Mouse (Mus musculus) retina, postnatal 1 day (tissue): ENCODE measurements at regions not wholly inside any gene's neighbourhood (a gene's known extent, or its start where the extent isn't known, plus 50 kb on each side); places are given as distances from the start of the nearest gene placed in this dataset.

Experiments used
- DNase-seq: peaks from one replicate; pipeline ENCODE4 v3.0.0-alpha.2; 2012

DNA sequence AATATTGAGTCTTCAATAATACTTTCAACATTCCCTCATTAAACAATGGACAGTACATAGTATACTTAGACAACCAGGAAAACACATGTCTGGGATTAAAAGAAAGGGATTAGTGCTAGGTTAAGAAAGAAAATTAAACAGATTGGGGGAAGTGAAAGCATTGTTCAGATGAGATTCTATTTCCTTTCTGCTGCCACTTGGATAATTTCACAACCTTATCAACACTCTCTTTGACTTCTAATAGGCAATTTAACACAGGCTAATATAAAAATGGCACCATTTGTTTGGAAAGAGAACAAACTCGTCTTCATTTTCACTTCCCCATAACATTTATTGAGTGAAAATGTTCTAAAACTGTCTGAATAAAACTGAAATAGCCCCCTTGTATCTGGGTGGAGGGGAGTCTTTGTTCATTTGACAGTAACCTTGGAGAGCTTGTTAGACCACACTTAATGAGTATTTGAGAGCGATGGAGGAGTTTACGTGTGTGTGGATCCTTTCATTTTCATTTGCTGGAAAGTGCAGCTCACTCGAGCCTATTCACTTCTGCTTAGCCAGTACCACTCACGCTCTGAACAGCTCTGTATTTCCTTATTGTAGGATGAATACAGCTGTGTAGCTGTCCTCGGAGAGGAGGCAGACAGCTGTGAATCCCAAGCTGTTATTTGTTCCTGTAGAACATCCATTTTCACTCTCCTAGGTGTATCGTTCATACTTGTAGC is 366.7 kb downstream of the Kctd12 start:
- no peak for DNase-seq

- DNase-seq = no peak
These were observed 376.4 kb downstream of the Kctd12 start for GRCm38 (mm10) chr14:102606055-102606454.

GRCm38 (mm10) chr14:102594850-102595249 is 387.6 kb downstream of the Kctd12 start:
- DNase-seq = no peak

DNA sequence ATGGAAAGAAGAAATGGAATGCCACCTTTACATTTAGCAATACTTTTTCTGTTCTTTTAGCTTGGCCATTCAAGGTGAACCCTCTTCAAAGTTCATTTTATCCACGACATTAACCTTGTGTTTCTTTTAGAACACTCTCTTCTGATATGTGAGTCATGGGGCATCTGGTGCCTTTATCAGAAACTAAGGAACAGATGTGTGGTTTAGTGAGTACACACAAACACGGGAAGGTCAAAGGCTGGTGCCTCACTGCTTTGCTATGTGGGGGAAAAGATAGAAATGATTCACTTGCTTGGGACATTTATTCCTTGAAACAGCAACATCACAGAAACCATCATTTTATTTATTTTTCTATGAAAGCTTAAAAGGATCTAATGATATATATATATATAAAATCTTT is 428.7 kb downstream of the Kctd12 start:
- DNase-seq = no peak

DNA sequence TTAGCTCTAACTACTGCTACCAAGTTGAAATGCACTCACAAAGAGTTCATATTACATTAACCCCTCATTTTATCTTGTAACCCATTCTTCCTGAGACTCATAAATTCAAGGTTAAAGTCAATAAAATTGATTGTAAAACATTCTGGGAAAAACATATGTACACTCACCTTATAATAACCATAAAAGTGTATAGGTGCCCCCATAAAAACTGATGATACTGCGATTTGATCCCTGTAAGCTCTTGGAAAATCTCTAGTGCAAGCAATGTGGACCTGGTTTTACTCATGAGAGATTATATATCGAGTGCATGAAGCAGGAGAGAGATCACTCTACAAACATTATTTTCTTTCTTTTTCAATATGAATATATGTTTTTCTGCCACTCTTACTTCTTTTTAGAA is 429.8 kb downstream of the Kctd12 start:
- DNase-seq = no peak

GRCm38 (mm10) chr14:102524894-102525577 is 457.4 kb downstream of the Kctd12 start:
- DNase-seq = peak; percentile 52

DNA sequence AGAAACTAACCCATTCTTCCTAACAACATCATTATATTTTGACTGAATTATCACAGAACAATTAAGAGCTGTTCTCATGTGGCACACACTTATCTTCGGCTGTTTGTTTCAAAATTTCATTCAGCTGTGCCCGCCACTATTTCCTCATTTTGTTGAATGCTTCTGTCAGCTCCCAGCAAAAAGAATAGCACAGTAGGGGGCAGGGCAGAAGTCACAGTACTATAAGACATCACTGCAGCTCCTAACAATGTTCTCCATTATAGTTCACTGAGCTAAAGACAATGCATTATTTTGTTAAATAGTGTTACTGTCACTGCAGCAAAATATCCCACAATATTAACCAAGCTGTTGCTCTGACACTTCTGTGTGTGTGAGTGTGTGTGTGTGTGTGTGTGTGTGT is 465.7 kb downstream of the Kctd12 start:
- DNase-seq = peak; percentile 74

DNA sequence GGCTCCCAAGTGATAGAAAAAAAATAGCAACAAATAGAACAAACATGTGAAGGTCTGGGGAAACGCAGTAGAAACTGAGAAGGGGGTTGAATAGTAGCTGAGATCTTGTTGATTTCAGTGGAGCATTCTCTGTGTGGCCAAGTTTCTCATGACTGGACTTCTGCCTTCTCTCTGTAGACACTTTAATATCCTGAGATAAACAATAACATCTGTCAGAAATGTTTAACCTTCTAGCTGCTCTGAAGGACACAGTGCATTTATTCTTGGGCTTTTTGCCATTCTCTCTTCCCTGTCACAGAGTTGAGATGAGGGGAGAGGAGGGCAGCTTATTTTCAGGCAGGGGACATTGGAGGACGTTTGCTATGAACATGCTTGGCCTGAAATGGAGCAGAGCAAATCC is 467.9 kb downstream of the Kctd12 start:
- no peak for DNase-seq

- no peak for DNase-seq
These were observed 469.8 kb downstream of the Kctd12 start for GRCm38 (mm10) chr14:102512651-102513050.

GRCm38 (mm10) chr14:102511691-102512383 is 470.6 kb downstream of the Kctd12 start:
- no peak for DNase-seq

GRCm38 (mm10) chr14:102510387-102510786 is 472.1 kb downstream of the Kctd12 start:
- DNase-seq = peak; percentile 43

- DNase-seq = no peak
These were observed 476.6 kb downstream of the Kctd12 start for GRCm38 (mm10) chr14:102505696-102506321.

DNA sequence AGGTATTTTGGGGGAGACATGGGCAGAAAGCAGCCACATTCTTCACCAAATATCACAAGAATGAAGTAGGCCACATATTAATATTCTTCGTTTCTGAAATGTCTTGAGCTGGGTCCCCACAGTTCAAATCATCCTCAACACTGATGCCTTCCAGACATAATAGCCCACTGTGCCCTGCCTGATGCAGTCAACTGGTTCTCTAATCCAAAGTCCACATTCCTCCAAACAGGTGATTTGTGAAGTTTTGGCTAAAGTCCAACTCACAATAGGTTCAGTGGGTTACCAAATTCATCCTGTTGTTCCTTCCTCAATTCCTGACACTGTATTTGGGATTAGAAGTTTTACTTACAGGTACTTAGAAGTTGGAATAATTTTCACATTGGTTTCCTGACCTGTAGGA is 485.3 kb downstream of the Kctd12 start:
- no peak for DNase-seq

- no peak for DNase-seq
These were observed 490.1 kb downstream of the Kctd12 start for GRCm38 (mm10) chr14:102492376-102492775.

DNA sequence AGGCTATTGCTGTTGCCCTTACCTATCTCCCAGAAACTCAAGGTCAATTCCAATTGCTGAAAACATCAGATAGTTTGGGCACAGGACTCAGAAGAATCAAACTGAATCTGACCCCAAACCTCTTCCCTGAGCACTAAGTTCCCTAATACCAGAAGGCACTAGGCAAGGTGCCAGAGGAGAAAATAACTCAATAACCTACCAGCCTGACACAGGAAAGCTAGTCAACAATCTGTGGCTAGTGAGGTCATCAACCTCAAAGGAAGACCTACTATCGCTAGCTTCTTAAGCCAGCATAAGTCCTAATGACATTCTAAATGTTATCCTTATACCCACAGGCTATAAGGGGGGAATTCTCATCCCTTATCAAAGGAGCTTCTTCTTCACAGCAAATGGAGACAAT is 491.2 kb downstream of the Kctd12 start:
- DNase-seq = no peak

- no peak for DNase-seq
These were observed 505.3 kb downstream of the Kctd12 start for GRCm38 (mm10) chr14:102477162-102477561.

GRCm38 (mm10) chr14:102469326-102469725 is 513.1 kb downstream of the Kctd12 start:
- DNase-seq = no peak

DNA sequence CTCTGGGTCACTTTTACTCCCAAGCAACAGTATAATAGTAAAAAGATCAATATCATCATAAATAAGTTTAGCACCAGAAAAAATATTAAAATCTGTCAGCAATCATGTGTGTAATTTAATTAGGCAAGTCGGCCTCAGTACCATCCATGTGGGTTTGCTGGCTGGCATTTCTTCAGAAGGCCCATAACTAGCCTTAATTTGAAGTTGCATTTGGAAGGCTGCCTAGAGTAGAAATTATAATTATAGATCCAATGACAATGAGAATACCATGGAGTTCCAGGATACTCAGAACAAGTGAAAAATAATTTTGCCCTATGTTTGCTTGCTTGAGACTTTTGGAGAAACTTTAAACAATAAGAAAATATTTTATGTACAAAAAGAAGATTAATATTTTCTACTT is 521.4 kb downstream of the Kctd12 start:
- DNase-seq = no peak

DNA sequence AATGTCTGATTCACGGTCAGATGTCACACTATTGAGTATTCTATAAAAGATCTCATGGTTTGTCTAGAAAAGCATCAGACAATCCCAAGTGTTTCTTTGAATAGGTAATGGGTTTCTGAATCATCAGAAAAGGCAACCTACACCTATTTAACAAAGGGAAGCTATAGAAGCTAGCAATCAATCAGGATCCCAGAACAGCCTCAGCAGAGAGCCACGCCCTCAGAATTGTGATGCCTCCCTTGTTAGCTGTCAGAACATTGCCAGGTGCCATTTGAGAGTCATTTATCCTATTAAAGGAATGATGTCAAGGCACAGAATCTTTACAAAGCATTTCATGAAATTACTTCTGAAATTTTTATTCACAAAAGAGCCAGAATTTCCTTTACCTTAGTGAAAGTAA is 542.7 kb downstream of the Kctd12 start:
- no peak for DNase-seq

- DNase-seq = no peak
These were observed 578.9 kb downstream of the Kctd12 start for GRCm38 (mm10) chr14:102403397-102404115.

- DNase-seq = no peak
These were observed 580.3 kb downstream of the Kctd12 start for GRCm38 (mm10) chr14:102402061-102402689.

- DNase-seq = no peak
These were observed 586.3 kb downstream of the Kctd12 start for GRCm38 (mm10) chr14:102396036-102396734.
